Mouse (Mus musculus) CD4-positive, CD25-positive, alpha-beta regulatory T cell, adult 2 months (primary cell): ENCODE data around the gene Ankrd44.

ENCODE experiments used
- DNase-seq: peaks from one replicate; pipeline ENCODE4 v3.0.0-alpha.2; 2012; ENCODE audit warnings: low read depth, low spot score

Ankrd44 gene

GRCm38 (mm10) chr1:54809811-54810549, 116.2 kb downstream of the Ankrd44 start:
- no peak for DNase-seq

DNA sequence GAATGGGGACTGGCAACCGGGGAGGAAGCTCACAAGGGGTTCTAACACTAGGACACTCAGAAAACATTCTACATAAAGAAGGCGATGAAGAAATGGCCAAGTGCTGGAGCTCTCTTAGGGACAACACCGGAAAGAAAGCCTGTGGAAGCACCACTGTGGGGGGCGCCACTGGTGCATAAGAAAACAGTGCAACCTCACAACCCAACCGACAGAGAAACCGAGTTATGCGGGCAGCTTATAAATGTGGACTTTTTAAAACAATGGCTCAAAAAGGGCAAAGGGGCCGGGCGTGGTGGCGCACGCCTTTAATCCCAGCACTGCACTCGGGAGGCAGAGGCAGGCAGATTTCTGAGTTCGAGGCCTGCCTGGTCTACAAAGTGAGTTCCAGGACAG, 117.1 kb downstream of the Ankrd44 start:
- no peak for DNase-seq

GRCm38 (mm10) chr1:54808401-54809097, 117.6 kb downstream of the Ankrd44 start:
- no peak for DNase-seq

- DNase-seq = no peak
Measured at GRCm38 (mm10) chr1:54807832-54808231, 118.4 kb downstream of the Ankrd44 start.

GRCm38 (mm10) chr1:54806116-54806850, 119.9 kb downstream of the Ankrd44 start:
- no peak for DNase-seq

GRCm38 (mm10) chr1:54804406-54804805, 121.8 kb downstream of the Ankrd44 start:
- DNase-seq = no peak

GRCm38 (mm10) chr1:54802703-54803102, 123.5 kb downstream of the Ankrd44 start:
- DNase-seq = no peak

GRCm38 (mm10) chr1:54801256-54801655, 124.9 kb downstream of the Ankrd44 start:
- DNase-seq = no peak

DNA sequence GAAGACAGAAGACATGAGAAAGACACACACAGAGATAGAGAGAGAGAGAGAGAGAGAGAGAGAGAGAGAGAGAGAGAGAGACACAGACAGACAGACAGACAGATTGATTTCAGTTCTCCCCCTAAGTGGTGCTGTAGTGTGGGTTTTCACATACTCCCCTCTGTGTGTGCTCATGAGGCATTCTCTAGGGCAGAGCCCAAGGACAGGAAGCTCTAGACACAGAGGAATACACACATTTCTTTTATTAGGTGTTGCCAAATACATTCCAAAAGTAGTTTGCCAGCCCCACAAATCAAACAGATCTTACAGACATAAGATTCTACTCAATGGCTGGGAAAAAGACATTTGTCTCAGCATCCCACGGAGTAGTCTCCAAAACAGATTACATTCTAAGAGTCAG, 126.8 kb downstream of the Ankrd44 start:
- DNase-seq = no peak

DNA sequence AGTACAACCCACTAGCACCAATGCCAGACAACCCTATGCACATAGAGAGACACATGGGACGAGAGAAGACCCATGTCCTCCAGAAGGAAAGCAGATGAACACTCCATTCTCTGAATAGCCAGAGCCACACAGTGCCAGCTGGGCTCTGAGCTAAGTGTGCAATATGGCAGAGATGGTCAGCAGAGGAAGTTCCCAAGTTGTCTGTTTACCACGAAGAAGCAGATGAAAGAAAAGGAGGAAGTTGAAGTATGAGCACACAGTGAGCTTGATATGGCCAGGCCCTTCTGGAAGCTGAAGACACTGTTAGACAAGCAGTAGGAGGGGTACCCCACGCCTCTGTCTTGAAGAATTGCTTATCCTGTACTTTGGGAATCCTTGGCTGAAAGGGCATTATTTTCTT, 127.8 kb downstream of the Ankrd44 start:
- no peak for DNase-seq

DNA sequence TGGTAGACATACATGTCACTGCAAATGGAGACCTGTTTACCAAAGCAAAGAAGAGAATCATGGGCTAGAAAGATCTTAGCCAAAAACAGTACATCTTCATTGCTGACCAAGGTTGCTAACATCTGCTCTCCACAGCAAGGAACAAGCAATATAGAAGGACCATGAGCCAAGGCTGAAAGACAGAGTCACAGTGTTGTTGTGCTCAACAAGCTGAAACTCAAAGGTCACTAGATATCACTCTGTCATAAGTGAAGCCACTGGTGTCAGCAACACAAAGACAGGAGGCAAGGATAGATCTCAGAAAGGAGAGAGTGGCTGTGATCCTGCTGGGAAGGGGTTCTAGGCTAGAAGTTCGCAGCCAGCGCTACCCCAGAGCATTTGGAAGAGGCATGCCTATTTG, 131.5 kb downstream of the Ankrd44 start:
- DNase-seq = no peak

GRCm38 (mm10) chr1:54791406-54791805, 134.8 kb downstream of the Ankrd44 start:
- DNase-seq = no peak

- DNase-seq = no peak
Measured at GRCm38 (mm10) chr1:54789327-54789960, 136.7 kb downstream of the Ankrd44 start.

- no peak for DNase-seq
Measured at GRCm38 (mm10) chr1:54788337-54788736, 137.8 kb downstream of the Ankrd44 start.

DNA sequence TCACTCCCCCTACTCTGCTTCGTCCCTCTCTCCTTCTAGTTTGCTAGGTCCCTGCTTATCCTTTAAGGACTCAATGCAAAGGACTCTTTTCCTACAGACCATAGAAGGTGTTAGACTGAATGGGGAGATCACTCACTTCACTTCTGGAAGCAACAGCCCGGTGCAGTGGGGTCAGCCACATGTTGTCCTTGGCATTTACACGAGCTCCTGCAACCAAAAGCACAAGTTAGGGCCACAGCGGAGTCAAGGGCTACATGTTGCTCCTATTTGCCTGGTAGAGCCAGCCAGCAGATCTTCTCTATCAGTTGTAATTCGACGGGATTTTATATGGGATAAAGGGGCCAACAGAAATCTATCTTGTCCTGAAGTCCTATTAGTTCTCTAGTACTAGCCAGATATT, 148.0 kb downstream of the Ankrd44 start:
- DNase-seq = no peak

- no peak for DNase-seq
Measured at GRCm38 (mm10) chr1:54777104-54777503, 149.1 kb downstream of the Ankrd44 start.

DNA sequence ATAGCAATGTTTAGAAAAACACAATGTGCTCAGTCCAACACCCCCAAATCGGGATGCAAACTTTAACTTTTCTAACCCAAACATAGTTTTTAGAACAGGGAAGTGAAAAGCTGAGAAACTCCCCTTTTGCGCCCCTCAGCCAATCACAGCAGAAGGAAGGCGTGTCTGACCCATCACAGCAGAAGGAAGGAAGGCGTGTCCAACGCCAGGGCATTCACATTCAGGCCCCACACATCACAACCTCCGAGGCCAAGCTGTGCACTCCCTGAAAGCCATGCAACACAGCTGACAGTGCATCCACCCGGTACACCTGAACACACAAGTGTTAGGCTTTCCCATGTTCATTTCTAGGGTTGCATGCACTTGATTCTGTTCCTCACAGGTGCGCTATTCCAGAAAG, 150.1 kb downstream of the Ankrd44 start:
- DNase-seq = no peak

- DNase-seq = no peak
Measured at GRCm38 (mm10) chr1:54772843-54773242, 153.3 kb downstream of the Ankrd44 start.

- DNase-seq = no peak
Measured at GRCm38 (mm10) chr1:54771471-54771870, 154.7 kb downstream of the Ankrd44 start.

- DNase-seq = no peak
Measured at GRCm38 (mm10) chr1:54767221-54767620, 159.0 kb downstream of the Ankrd44 start.

DNA sequence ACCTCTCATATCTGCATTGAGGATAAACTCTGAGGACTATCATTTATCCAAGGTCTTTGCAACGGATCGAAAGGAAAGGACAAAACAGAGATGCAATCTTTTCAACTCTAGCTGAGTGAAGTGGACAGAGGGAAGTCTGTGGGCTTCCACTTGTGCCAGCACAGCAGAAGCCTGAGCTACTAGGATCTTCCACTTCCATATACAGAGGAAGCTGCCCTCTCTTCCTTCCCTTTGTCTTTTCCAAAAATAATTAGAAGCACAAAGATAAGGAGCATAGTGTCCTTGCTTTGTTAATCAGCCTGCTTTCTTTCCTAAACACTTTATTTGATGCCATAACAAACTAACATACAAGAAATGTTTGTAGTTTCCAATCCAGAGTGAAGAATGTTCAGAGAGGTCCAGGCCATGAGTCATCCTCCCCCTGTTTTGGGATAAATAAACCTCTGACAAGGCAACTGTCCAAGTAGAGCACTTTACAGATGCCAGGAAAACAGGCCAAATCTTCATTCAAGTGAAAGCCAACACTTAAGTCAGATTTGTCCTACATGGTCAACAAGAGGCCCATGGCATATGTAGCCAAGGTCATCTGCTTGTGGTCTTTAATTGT, 160.5 kb downstream of the Ankrd44 start:
- DNase-seq = no peak
